Mouse (Mus musculus) bone marrow macrophage, adult 2 months (primary cell): Measurements from ENCODE around the gene Lsamp. TPM values are rescaled to one million over a fixed set of nuclear protein-coding genes. Genes with fewer than 3 reads are reported as not detected.

Experiments used
- H3K27ac ChIP-seq: 2 replicates; pipeline ENCODE4 v1.5.1; 2012; ENCODE audit warnings: low read depth, low read length; ENCODE audit not compliant: insufficient read depth
- H3K4me1 ChIP-seq: 2 replicates; pipeline ENCODE4 v1.6.1; 2012; ENCODE audit warnings: low read length; ENCODE audit not compliant: control insufficient read depth, insufficient read depth
- H3K4me3 ChIP-seq: 2 replicates; pipeline ENCODE4 v1.5.1; 2012; ENCODE audit warnings: mild to moderate bottlenecking, low read length, moderate library complexity; ENCODE audit not compliant: insufficient read depth
- CTCF ChIP-seq: IDR thresholded peaks from 2 replicates; pipeline ENCODE4 v1.5.1; 2012; ENCODE audit warnings: low read depth, mild to moderate bottlenecking, low read length, moderate library complexity
- POLR2A ChIP-seq: IDR thresholded peaks from 2 replicates; pipeline ENCODE4 v1.6.1; 2012; ENCODE audit warnings: mild to moderate bottlenecking, low read depth, low read length, borderline replicate concordance
- polyA plus RNA-seq: library from polyadenylated mRNA; stranded (reverse); fragments of >200 nt; gene quantifications from 2 replicates; pipeline ENCODE4 v1.2.4, GENCODE M21; 2012; ENCODE audit not compliant: missing spikeins, insufficient read depth, insufficient read length

Gene Lsamp
- polyA plus RNA-seq, 1 experiment, result not detected

GRCm38 (mm10) chr16:42097510-42097909 lies 2113.3 kb downstream of the Lsamp start:
- Histone ChIP-seq H3K4me3 (no peak overlapping the region), H3K27ac (no peak overlapping the region), H3K4me1 (no peaks in the 10 kb centered on the region)
- TF ChIP-seq POLR2A (no peak), CTCF (no peak)

GRCm38 (mm10) chr16:42102186-42102585 lies 2118.0 kb downstream of the Lsamp start:
- TF ChIP-seq POLR2A (no peak), CTCF (no peak)
- no peaks in the 10 kb centered on the region for H3K4me1 ChIP-seq
- H3K27ac ChIP-seq, result no peak overlapping the region
- H3K4me3 ChIP-seq, result no peak overlapping the region

- Histone ChIP-seq H3K4me1 (no peaks in the 10 kb centered on the region), H3K27ac (no peak overlapping the region), H3K4me3 (no peak overlapping the region)
- TF ChIP-seq POLR2A (no peak), CTCF (no peak)
These were observed 2118.5 kb downstream of the Lsamp start for GRCm38 (mm10) chr16:42102635-42103034.

GRCm38 (mm10) chr16:42112251-42112650 lies 2128.1 kb downstream of the Lsamp start:
- Histone ChIP-seq H3K4me3 (no peak overlapping the region), H3K4me1 (no peaks in the 10 kb centered on the region), H3K27ac (no peak overlapping the region)
- no peak for TF ChIP-seq CTCF
- TF ChIP-seq POLR2A, result no peak

GRCm38 (mm10) chr16:42113246-42113645 lies 2129.1 kb downstream of the Lsamp start:
- Histone ChIP-seq H3K4me1 (no peaks in the 10 kb centered on the region), H3K27ac (no peak overlapping the region), H3K4me3 (no peak overlapping the region)
- TF ChIP-seq POLR2A (no peak), CTCF (no peak)

- TF ChIP-seq POLR2A (no peak), CTCF (no peak)
- Histone ChIP-seq H3K4me3 (no peak overlapping the region), H3K27ac (no peak overlapping the region), H3K4me1 (no peaks in the 10 kb centered on the region)
These were observed 2137.6 kb downstream of the Lsamp start for GRCm38 (mm10) chr16:42121788-42122187.

GRCm38 (mm10) chr16:42123826-42124225 lies 2139.7 kb downstream of the Lsamp start:
- H3K27ac ChIP-seq, result no peak overlapping the region
- H3K4me1 ChIP-seq, result no peaks in the 10 kb centered on the region
- TF ChIP-seq CTCF, result no peak
- TF ChIP-seq POLR2A, result no peak
- H3K4me3 ChIP-seq, result no peak overlapping the region

- Histone ChIP-seq H3K4me1 (no peaks in the 10 kb centered on the region), H3K27ac (no peak overlapping the region), H3K4me3 (no peak overlapping the region)
- TF ChIP-seq CTCF (no peak), POLR2A (no peak)
These were observed 2141.9 kb downstream of the Lsamp start for GRCm38 (mm10) chr16:42126061-42126460.

- Histone ChIP-seq H3K4me1 (no peaks in the 10 kb centered on the region), H3K4me3 (no peak overlapping the region), H3K27ac (no peak overlapping the region)
- TF ChIP-seq CTCF, result no peak
These were observed 2163.0 kb downstream of the Lsamp start for GRCm38 (mm10) chr16:42147164-42147563.

GRCm38 (mm10) chr16:42149216-42149942 lies 2165.2 kb downstream of the Lsamp start:
- no peak for TF ChIP-seq CTCF
- TF ChIP-seq POLR2A, result no peak
- Histone ChIP-seq H3K4me1 (no peaks in the 10 kb centered on the region), H3K27ac (no peak overlapping the region), H3K4me3 (no peak overlapping the region)
